Mouse (Mus musculus) CH12.LX (cell line): ENCODE measurements around the gene Fars2. TPM values are rescaled to one million over a fixed set of nuclear protein-coding genes. Genes with fewer than 3 reads are reported as not detected.

ENCODE experiments used
- DNase-seq: peaks from one replicate; pipeline ENCODE4 v3.0.0-alpha.2; 2013; ENCODE audit errors: extremely low read depth
- H3K27ac ChIP-seq: 2 replicates; pipeline ENCODE4 v1.5.1; 2012; ENCODE audit warnings: low read depth, mild to moderate bottlenecking, control low read depth, moderate library complexity; ENCODE audit not compliant: insufficient read depth
- H3K27me3 ChIP-seq: replicated peaks from 2 replicates; pipeline ENCODE3; 2012; ENCODE audit warnings: inconsistent platforms
- H3K36me3 ChIP-seq, 2 experiments: replicated peaks in 1 of 2; 2 replicates each; pipeline versions ENCODE3 to v1.6.1; 2012; ENCODE audit warnings: inconsistent platforms in 1 of 2, low read length in 1 of 2, mild to moderate bottlenecking in 1 of 2, mixed read lengths in 1 of 2, moderate library complexity in 1 of 2; ENCODE audit not compliant: control insufficient read depth in 1 of 2, insufficient read depth in 1 of 2
- H3K4me1 ChIP-seq, 2 experiments: 2 replicates each; pipeline ENCODE4 v1.6.1; 2012; ENCODE audit warnings: inconsistent platforms in 1 of 2, moderate library complexity in 1 of 2; ENCODE audit not compliant: insufficient read depth in 2 of 2, control insufficient read depth in 1 of 2
- H3K4me2 ChIP-seq: 2 replicates; pipeline ENCODE4 v1.6.1; 2012; ENCODE audit warnings: low read depth, mild to moderate bottlenecking, control low read depth; ENCODE audit not compliant: poor library complexity, insufficient read depth, severe bottlenecking
- H3K4me3 ChIP-seq, 3 experiments: fragments of 150-350 bp in 1 of 3; sonication (generic) in 1 of 3; replicated peaks in 1 of 3; 2 replicates each; pipeline versions ENCODE3 to v1.5.1; 2011 to 2012; ENCODE audit warnings: low read depth in 2 of 3, low read length in 2 of 3, mild to moderate bottlenecking in 2 of 3, moderate library complexity in 2 of 3, control low read depth in 1 of 3, improper control_type of control experiment in 1 of 3, inconsistent platforms in 1 of 3, mixed read lengths in 1 of 3; ENCODE audit not compliant: poor library complexity in 1 of 3
- H3K79me2 ChIP-seq: replicated peaks from 2 replicates; pipeline ENCODE4 v1.6.1; 2012; ENCODE audit warnings: mild to moderate bottlenecking, moderate library complexity; ENCODE audit not compliant: control insufficient read depth, poor library complexity, insufficient read depth, severe bottlenecking; ENCODE audit errors: extremely low read depth
- H3K9ac ChIP-seq: 2 replicates; pipeline ENCODE4 v1.6.1; 2012; ENCODE audit warnings: low read depth, mild to moderate bottlenecking, control low read depth, moderate library complexity; ENCODE audit not compliant: insufficient read depth
- H3K9me3 ChIP-seq: replicated peaks from 2 replicates; pipeline ENCODE3; 2012; ENCODE audit warnings: low read length, inconsistent platforms, mixed read lengths
- CHD1 ChIP-seq: IDR thresholded peaks from 2 replicates; pipeline ENCODE4 v1.6.1; 2012; ENCODE audit warnings: low read depth, low read length, improper control_type of control experiment, inconsistent platforms
- CHD2 ChIP-seq: IDR thresholded peaks from 2 replicates; pipeline ENCODE4 v1.6.1; 2011; ENCODE audit warnings: low read length, improper control_type of control experiment
- ELF1 ChIP-seq: IDR thresholded peaks from 2 replicates; pipeline ENCODE4 v1.6.1; 2014; ENCODE audit warnings: low read depth, mild to moderate bottlenecking, inconsistent platforms, low read length, improper control_type of control experiment
- EP300 ChIP-seq: IDR thresholded peaks from 2 replicates; pipeline ENCODE4 v1.6.1; 2011; ENCODE audit warnings: low read length, improper control_type of control experiment
- ETS1 ChIP-seq: conservative IDR thresholded peaks from 2 replicates; pipeline ENCODE4 v1.6.1; 2012; ENCODE audit warnings: low read depth, mild to moderate bottlenecking, inconsistent platforms, low read length, improper control_type of control experiment, moderate library complexity
- HCFC1 ChIP-seq: IDR thresholded peaks from 2 replicates; pipeline ENCODE4 v1.6.1; 2012; ENCODE audit warnings: low read depth, mild to moderate bottlenecking, inconsistent platforms, low read length, improper control_type of control experiment
- IRF4 ChIP-seq: IDR thresholded peaks from 2 replicates; pipeline ENCODE4 v1.6.1; 2014; ENCODE audit warnings: low read depth, mild to moderate bottlenecking, inconsistent platforms, low read length, improper control_type of control experiment
- JUN ChIP-seq: IDR thresholded peaks from 2 replicates; pipeline ENCODE4 v1.6.1; 2011; ENCODE audit warnings: low read depth, mild to moderate bottlenecking, low read length, improper control_type of control experiment, moderate library complexity; ENCODE audit not compliant: insufficient read depth
- JUND ChIP-seq: conservative IDR thresholded peaks from 2 replicates; pipeline ENCODE4 v1.6.1; 2011; ENCODE audit warnings: low read depth, low read length, improper control_type of control experiment
- KAT2A ChIP-seq: IDR thresholded peaks from 2 replicates; pipeline ENCODE4 v1.6.1; 2012; ENCODE audit warnings: low read length, improper control_type of control experiment, inconsistent platforms; ENCODE audit not compliant: insufficient replicate concordance
- MAFK ChIP-seq: IDR thresholded peaks from 2 replicates; pipeline ENCODE4 v1.6.1; 2011; ENCODE audit warnings: low read length, improper control_type of control experiment; ENCODE audit not compliant: insufficient replicate concordance
- MAX ChIP-seq: IDR thresholded peaks from 2 replicates; pipeline ENCODE4 v1.6.1; 2011; ENCODE audit warnings: low read length, improper control_type of control experiment
- MAZ ChIP-seq: IDR thresholded peaks from 2 replicates; pipeline ENCODE4 v1.6.1; 2012; ENCODE audit warnings: low read depth, mild to moderate bottlenecking, inconsistent platforms, low read length, improper control_type of control experiment, moderate library complexity
- MEF2A ChIP-seq: IDR thresholded peaks from 2 replicates; pipeline ENCODE4 v1.6.1; 2014; ENCODE audit warnings: low read depth, mild to moderate bottlenecking, inconsistent platforms, low read length, improper control_type of control experiment, borderline replicate concordance
- MYC ChIP-seq: IDR thresholded peaks from 2 replicates; pipeline ENCODE4 v1.6.1; 2011; ENCODE audit warnings: low read depth, mild to moderate bottlenecking, improper control_type of control experiment, low read length
- NELFE ChIP-seq: IDR thresholded peaks from 2 replicates; pipeline ENCODE4 v1.6.1; 2011; ENCODE audit warnings: low read depth, low read length, improper control_type of control experiment
- NRF1 ChIP-seq: IDR thresholded peaks from 2 replicates; pipeline ENCODE4 v1.6.1; 2014; ENCODE audit warnings: low read depth, mild to moderate bottlenecking, inconsistent platforms, low read length, improper control_type of control experiment, moderate library complexity
- PAX5 ChIP-seq: IDR thresholded peaks from 2 replicates; pipeline ENCODE4 v1.6.1; 2012; ENCODE audit warnings: low read length, inconsistent platforms, mixed read lengths
- POLR2A ChIP-seq: IDR thresholded peaks from 2 replicates; pipeline ENCODE4 v1.6.1; 2011; ENCODE audit warnings: low read depth, mild to moderate bottlenecking, improper control_type of control experiment, low read length
- POLR2AphosphoS2 ChIP-seq: IDR thresholded peaks from 2 replicates; pipeline ENCODE4 v1.6.1; 2011; ENCODE audit warnings: low read depth, low read length, improper control_type of control experiment
- SIN3A ChIP-seq: IDR thresholded peaks from 2 replicates; pipeline ENCODE4 v1.6.1; 2012; ENCODE audit warnings: low read length, improper control_type of control experiment, inconsistent platforms
- SMC3 ChIP-seq: IDR thresholded peaks from 2 replicates; pipeline ENCODE4 v1.6.1; 2011; ENCODE audit warnings: low read depth, low read length, improper control_type of control experiment
- TCF12 ChIP-seq: IDR thresholded peaks from 2 replicates; pipeline ENCODE4 v1.6.1; 2014; ENCODE audit warnings: low read depth, mild to moderate bottlenecking, inconsistent platforms, low read length, improper control_type of control experiment
- UBTF ChIP-seq: IDR thresholded peaks from 2 replicates; pipeline ENCODE4 v1.6.1; 2012; ENCODE audit warnings: low read depth, mild to moderate bottlenecking, inconsistent platforms, low read length, improper control_type of control experiment, moderate library complexity
- USF1 ChIP-seq: IDR thresholded peaks from 2 replicates; pipeline ENCODE4 v1.6.1; 2014; ENCODE audit warnings: low read depth, mild to moderate bottlenecking, inconsistent platforms, low read length, improper control_type of control experiment
- USF2 ChIP-seq: conservative IDR thresholded peaks from 2 replicates; pipeline ENCODE4 v1.6.1; 2011; ENCODE audit warnings: low read depth, low read length, improper control_type of control experiment
- ZC3H11A ChIP-seq: IDR thresholded peaks from 2 replicates; pipeline ENCODE4 v1.6.1; 2012; ENCODE audit warnings: low read depth, mild to moderate bottlenecking, inconsistent platforms, low read length, improper control_type of control experiment
- ZMIZ1 ChIP-seq: IDR thresholded peaks from 2 replicates; pipeline ENCODE4 v1.6.1; 2012; ENCODE audit warnings: low read depth, mild to moderate bottlenecking, inconsistent platforms, low read length, improper control_type of control experiment
- ZNF384 ChIP-seq: IDR thresholded peaks from 2 replicates; pipeline ENCODE4 v1.6.1; 2012; ENCODE audit warnings: low read depth, low read length, improper control_type of control experiment, inconsistent platforms
- dilution Hi-C: fragments of 300-500 bp; cut with MboI; formaldehyde crosslinking; loops from 2 replicates; pipeline ENCODE4 v1.14.3; 2020; ENCODE audit warnings: low sequenced_read_pairs; ENCODE audit not compliant: extremely low pct_unique_long_range_greater_than_20kb, extremely low pct_ligation_motif_present
- in situ Hi-C: fragments of 300-500 bp; cut with MboI; formaldehyde crosslinking; loops from 3 replicates; pipeline ENCODE4 v1.14.3; 2019; ENCODE audit warnings: low sequenced_read_pairs, low pct_ligation_motif_present, low pct_unique_long_range_greater_than_20kb, mixed read lengths
- polyA plus RNA-seq: library from polyadenylated mRNA; unstranded; fragments of >175 nt; gene quantifications from 2 replicates; pipeline ENCODE4 v1.2.1, GENCODE M21; 2012; ENCODE audit warnings: low read depth; ENCODE audit not compliant: insufficient read length
- total RNA-seq, 2 experiments: library from RNA; depleted of rRNA; stranded (reverse); fragments of 300-350 nt in 1 of 2; fragments of >200 nt in 1 of 2; gene quantifications; 2 replicates each; pipeline ENCODE4 v1.2.3; 2012 to 2014

Gene Fars2
- total and polyA plus RNA-seq, 3 experiments, result 30.2 to 47.7 (median 46.4) TPM

- Histone ChIP-seq H3K9ac (no peak overlapping the region), H3K36me3 (peaks cover 3 to 20% of the 10 kb centered on the region in 2 experiments), H3K4me2 (no peak overlapping the region), H3K27me3 (no peaks in the 10 kb centered on the region), H3K4me1 (no peaks in the 10 kb centered on the region; a peak in 1 of 4 replicates), H3K79me2 (no peaks in the 10 kb centered on the region)
- in situ Hi-C loops, result no loop called here
- DNase-seq, result no peak
- dilution Hi-C loops, result no loop called here
- TF ChIP-seq PAX5, result no peak
- no peak for TF ChIP-seq UBTF
- no peak for TF ChIP-seq MAX
- TF ChIP-seq USF1, result no peak
- TF ChIP-seq MAZ, result no peak
- no peak for TF ChIP-seq TCF12
- TF ChIP-seq IRF4, result no peak
- no peak for TF ChIP-seq HCFC1
- no peak for TF ChIP-seq USF2
- TF ChIP-seq MAFK, result no peak
- no peak for TF ChIP-seq CHD1
- TF ChIP-seq EP300, result no peak
- no peak for TF ChIP-seq ELF1
- no peak for TF ChIP-seq CHD2
- no peak for TF ChIP-seq ZC3H11A
- TF ChIP-seq MEF2A, result no peak
- no peak for TF ChIP-seq POLR2AphosphoS2
- no peak for TF ChIP-seq JUND
- no peak for TF ChIP-seq ZNF384
- no peak for TF ChIP-seq KAT2A
- TF ChIP-seq, all 38 proteins: peak for 0
- Histone ChIP-seq H3K9me3 (no peaks in the 10 kb centered on the region), H3K4me3 (no peak overlapping the region), H3K27ac (no peak overlapping the region)
Observed at GRCm38 (mm10) chr13:36431974-36432518, 314.8 kb downstream of the Fars2 start.

GRCm38 (mm10) chr13:36444748-36445423, 327.7 kb downstream of the Fars2 start:
- in situ Hi-C loops, result no loop called here
- no peak overlapping the region for H3K4me3 ChIP-seq
- H3K4me1 ChIP-seq, result peaks cover 21 to 50% of the 10 kb centered on the region in 2 experiments
- no peak overlapping the region for H3K4me2 ChIP-seq
- H3K36me3 ChIP-seq, result peaks cover 0 to 13% of the 10 kb centered on the region in 2 experiments
- TF ChIP-seq POLR2AphosphoS2 (no peak), MAZ (no peak), JUN (no peak), ETS1 (no peak), MAX (no peak), MYC (no peak), CHD1 (no peak), SMC3 (no peak), SIN3A (no peak), ELF1 (no peak), ZC3H11A (no peak), POLR2A (no peak), ZMIZ1 (no peak), ZNF384 (no peak), JUND (no peak), NELFE (no peak), NRF1 (no peak), USF1 (no peak), CHD2 (no peak)
- TF ChIP-seq, all 38 proteins: peak for 0
- Histone ChIP-seq H3K79me2 (no peaks in the 10 kb centered on the region), H3K9me3 (no peaks in the 10 kb centered on the region), H3K27me3 (no peaks in the 10 kb centered on the region), H3K27ac (no peak overlapping the region), H3K9ac (no peak overlapping the region)
- dilution Hi-C loops, result no loop called here
- no peak for DNase-seq
